Mouse (Mus musculus): ENCODE results near the gene Cgn.
A peak's percentile ranks its signal among the peaks of the same experiment; 100 is the strongest.

DNA sequence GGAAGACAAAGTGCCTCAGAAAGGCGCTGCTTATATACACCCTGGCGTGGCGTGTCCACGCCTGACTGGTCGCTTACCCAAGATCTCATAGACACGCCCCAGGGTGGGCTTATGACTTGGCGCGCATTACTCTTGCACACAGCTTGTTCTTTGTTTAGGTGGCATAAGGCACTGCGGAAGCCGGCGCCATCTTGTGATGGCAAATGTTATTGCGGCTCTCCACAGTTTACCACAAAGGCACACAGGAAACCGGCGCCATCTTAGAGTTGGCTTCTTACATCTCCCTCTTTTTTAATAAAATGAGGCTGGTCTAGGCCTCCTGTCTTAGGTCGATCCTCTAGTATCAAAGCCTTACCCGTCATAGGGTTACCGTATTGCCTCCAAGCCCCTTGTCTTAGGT is 40.6 kb downstream of the Cgn start:
- peak; percentile 56 for TF ChIP-seq CTCF (IDR thresholded peaks at IDR 0.05; ENCODE audit: low read depth)
- TF ChIP-seq EP300 (IDR thresholded peaks at IDR 0.05; ENCODE audit: low read depth) = no peak
